Mouse (Mus musculus) liver, embryonic 11.5 days (tissue): Measurements from ENCODE around the gene Agbl1. TPM values are rescaled to one million over a fixed set of nuclear protein-coding genes. Genes with fewer than 3 reads are reported as not detected.

Experiments
- ATAC-seq: fragments of 200-750 bp; cut with Nextera tagmentation; replicated peaks from 2 replicates; pipeline ENCODE4 v1.8.0; 2017; ENCODE audit warnings: moderate number of reproducible peaks, mild to moderate bottlenecking, moderate TSS enrichment, moderate library complexity; ENCODE audit not compliant: low FRiP score
- DNase-seq: peaks from one replicate; pipeline ENCODE4 v3.0.0-alpha.2; 2017; ENCODE audit warnings: low spot score
- H3K27ac ChIP-seq: fragments of 300-500 bp; sonication (generic); 2 replicates; pipeline ENCODE4 v1.5.1; 2014; ENCODE audit warnings: mild to moderate bottlenecking, low read depth, low read length, control low read depth
- H3K27me3 ChIP-seq: fragments of 300-500 bp; sonication (generic); replicated peaks from 2 replicates; pipeline ENCODE4 v1.6.1; 2014; ENCODE audit warnings: low read length, mixed read lengths; ENCODE audit not compliant: control insufficient read depth, insufficient read depth
- H3K36me3 ChIP-seq: fragments of 300-500 bp; sonication (generic); 2 replicates; pipeline ENCODE4 v1.6.1; 2014; ENCODE audit warnings: mild to moderate bottlenecking, low read length, moderate library complexity, mixed read lengths; ENCODE audit not compliant: control insufficient read depth, insufficient read depth
- H3K4me1 ChIP-seq: fragments of 300-500 bp; sonication (generic); replicated peaks from 2 replicates; pipeline ENCODE4 v1.6.1; 2014; ENCODE audit warnings: low read length, mixed read lengths; ENCODE audit not compliant: control insufficient read depth, insufficient read depth
- H3K4me2 ChIP-seq: fragments of 300-500 bp; sonication (generic); 2 replicates; pipeline ENCODE4 v1.6.1; 2014; ENCODE audit warnings: mild to moderate bottlenecking, control low read depth, moderate library complexity
- H3K4me3 ChIP-seq: fragments of 300-500 bp; sonication (generic); 2 replicates; pipeline ENCODE4 v1.5.1; 2014; ENCODE audit warnings: low read depth, low read length, control low read depth
- H3K9ac ChIP-seq: fragments of 300-500 bp; sonication (generic); 2 replicates; pipeline ENCODE4 v1.6.1; 2014; ENCODE audit warnings: low read depth, low read length, control low read depth
- H3K9me3 ChIP-seq: fragments of 300-500 bp; sonication (generic); 2 replicates; pipeline ENCODE4 v1.6.1; 2016; ENCODE audit warnings: low read length, inconsistent platforms, mixed read lengths; ENCODE audit not compliant: control insufficient read depth
- WGBS: fragments of 180-500 bp; shearing (Covaris S2); extraction: QIAGEN DNeasy Blood & Tissue Kit; methylation state at CpG from one replicate; pipeline ENCODE4 v1.1.7; 2014; 5-methylcytosine and 5-hydroxymethylcytosine counted together
- polyA plus RNA-seq: library from polyadenylated mRNA; unstranded; fragments of >200 nt; fragmentation: Nextera tagmentation; extraction: Ambion mirVana; gene quantifications from 2 replicates; pipeline ENCODE4 v1.2.1, GENCODE M21; 2014

Gene Agbl1
- not detected in 2 replicates for polyA plus RNA-seq

- Histone ChIP-seq H3K4me3 (no peak within 1 kb of the TSS), H3K4me2 (no peak within 1 kb of the TSS), H3K27me3 (no peaks in the 10 kb centered on the region), H3K9ac (no peak within 1 kb of the TSS), H3K9me3 (no peaks in the 10 kb centered on the region), H3K4me1 (no peaks in the 10 kb centered on the region), H3K27ac (no peak within 1 kb of the TSS), H3K36me3 (no peaks in the 10 kb centered on the region)
- DNase-seq, result no peak
- ATAC-seq, result no peak
- 52% methylated on average over 7 of the region's 7 CpGs for WGBS
Measured at GRCm38 (mm10) chr7:76229311-76229937, at the start of gene Agbl1. Gene Agbl1, plus strand, starts transcription at chr7:76229887.

GRCm38 (mm10) chr7:76185005-76185658, 44.6 kb upstream of the Agbl1 start:
- H3K4me3 ChIP-seq, result no peak overlapping the region
- H3K4me2 ChIP-seq, result no peak overlapping the region
- no peaks in the 10 kb centered on the region for H3K27me3 ChIP-seq
- H3K36me3 ChIP-seq, result no peaks in the 10 kb centered on the region
- 62% methylated on average over 7 of the region's 7 CpGs for WGBS
- no peaks in the 10 kb centered on the region for H3K4me1 ChIP-seq
- H3K9me3 ChIP-seq, result no peaks in the 10 kb centered on the region
- ATAC-seq, result no peak
- H3K9ac ChIP-seq, result no peak overlapping the region
- DNase-seq, result no peak
- H3K27ac ChIP-seq, result no peak overlapping the region

- no peaks in the 10 kb centered on the region for H3K9me3 ChIP-seq
- ATAC-seq (no peak), DNase-seq (no peak)
- WGBS, result 59% methylated on average over 6 of the region's 6 CpGs
- no peak overlapping the region for H3K4me2 ChIP-seq
- no peak overlapping the region for H3K4me3 ChIP-seq
- no peaks in the 10 kb centered on the region for H3K4me1 ChIP-seq
- H3K9ac ChIP-seq, result no peak overlapping the region
- H3K36me3 ChIP-seq, result no peaks in the 10 kb centered on the region
- H3K27me3 ChIP-seq, result no peaks in the 10 kb centered on the region
- H3K27ac ChIP-seq, result no peak overlapping the region
Measured at GRCm38 (mm10) chr7:76185681-76186121, 44.0 kb upstream of the Agbl1 start.

GRCm38 (mm10) chr7:76218546-76218945, 11.1 kb upstream of the Agbl1 start:
- Histone ChIP-seq H3K9ac (no peak overlapping the region), H3K27ac (no peak overlapping the region), H3K27me3 (no peaks in the 10 kb centered on the region), H3K4me3 (no peak overlapping the region), H3K4me1 (no peaks in the 10 kb centered on the region), H3K4me2 (no peak overlapping the region), H3K36me3 (no peaks in the 10 kb centered on the region), H3K9me3 (no peaks in the 10 kb centered on the region)
- ATAC-seq, result no peak
- 57% methylated on average over 4 of the region's 4 CpGs for whole genome bisulfite sequencing
- no peak for DNase-seq

- H3K36me3 ChIP-seq, result no peaks in the 10 kb centered on the region
Measured at GRCm38 (mm10) chr7:76219797-76220469, 9.8 kb upstream of the Agbl1 start.

GRCm38 (mm10) chr7:76222691-76223090, 7.0 kb upstream of the Agbl1 start:
- DNase-seq, result no peak
- Histone ChIP-seq H3K27ac (no peak overlapping the region), H3K27me3 (no peaks in the 10 kb centered on the region), H3K4me1 (no peaks in the 10 kb centered on the region), H3K9ac (no peak overlapping the region), H3K4me3 (no peak overlapping the region), H3K4me2 (no peak overlapping the region), H3K9me3 (no peaks in the 10 kb centered on the region), H3K36me3 (no peaks in the 10 kb centered on the region)
- no peak for ATAC-seq
- WGBS, result 78% methylated on average over 2 of the region's 2 CpGs

More at GRCm38 (mm10) chr7:76219797-76220469, 9.8 kb upstream of the Agbl1 start:
- H3K27ac ChIP-seq, result no peak overlapping the region
- H3K9me3 ChIP-seq, result no peaks in the 10 kb centered on the region
- H3K27me3 ChIP-seq, result no peaks in the 10 kb centered on the region
- H3K4me3 ChIP-seq, result no peak overlapping the region
- H3K9ac ChIP-seq, result no peak overlapping the region
- no peak for ATAC-seq
- no peak for DNase-seq
- no peaks in the 10 kb centered on the region for H3K4me1 ChIP-seq
- WGBS, result 86% methylated on average over 7 of the region's 7 CpGs
- no peak overlapping the region for H3K4me2 ChIP-seq

- H3K27me3 ChIP-seq, result no peaks in the 10 kb centered on the region
- H3K27ac ChIP-seq, result no peak overlapping the region
- WGBS, result 28% methylated on average over 2 of the region's 2 CpGs
- ATAC-seq, result no peak
- no peak overlapping the region for H3K9ac ChIP-seq
- no peak for DNase-seq
- no peaks in the 10 kb centered on the region for H3K4me1 ChIP-seq
- no peak overlapping the region for H3K4me3 ChIP-seq
- no peak overlapping the region for H3K4me2 ChIP-seq
- H3K9me3 ChIP-seq, result no peaks in the 10 kb centered on the region
- H3K36me3 ChIP-seq, result no peaks in the 10 kb centered on the region
Measured at GRCm38 (mm10) chr7:76228881-76229280, 806 bp upstream of the Agbl1 start.

GRCm38 (mm10) chr7:76234321-76234720, 4.6 kb downstream of the Agbl1 start:
- ATAC-seq (no peak), DNase-seq (no peak)
- Histone ChIP-seq H3K4me2 (no peak overlapping the region), H3K27ac (no peak overlapping the region), H3K36me3 (no peaks in the 10 kb centered on the region), H3K4me1 (no peaks in the 10 kb centered on the region), H3K27me3 (no peaks in the 10 kb centered on the region), H3K9me3 (no peaks in the 10 kb centered on the region), H3K9ac (no peak overlapping the region), H3K4me3 (no peak overlapping the region)
- 67% methylated on average over 2 of the region's 2 CpGs for WGBS
